Mouse (Mus musculus) lung, adult 2 months (tissue): ENCODE measurements around the gene Rnf222. TPM values are rescaled to one million over a fixed set of nuclear protein-coding genes. Genes with fewer than 3 reads are reported as not detected.

Experiments used
- DNase-seq: peaks from one replicate; pipeline ENCODE4 v3.0.0; 2022
- H3K4me1 ChIP-seq: fragments of 200-500 bp; 2 replicates; pipeline ENCODE4 v1.6.1; 2011; ENCODE audit warnings: low read length; ENCODE audit not compliant: control insufficient read depth, insufficient read depth
- H3K4me3 ChIP-seq: fragments of 200-500 bp; replicated peaks from 2 replicates; pipeline ENCODE3; 2011; ENCODE audit warnings: low read depth, mild to moderate bottlenecking, control low read depth, low read length; ENCODE audit errors: extremely low read depth
- CTCF ChIP-seq: fragments of 200-500 bp; IDR thresholded peaks from 2 replicates; pipeline ENCODE4 v1.5.1; 2011; ENCODE audit warnings: mild to moderate bottlenecking, low read length, control low read depth; ENCODE audit not compliant: insufficient read depth
- POLR2A ChIP-seq: fragments of 200-500 bp; IDR thresholded peaks from 2 replicates; pipeline ENCODE4 v1.6.1; 2011; ENCODE audit warnings: low read depth, mild to moderate bottlenecking, control low read depth, low read length, borderline replicate concordance; ENCODE audit errors: extremely low read depth
- WGBS: fragments of 180-500 bp; shearing (Covaris S2); methylation state at CpG from one replicate; pipeline ENCODE4 v1.1.7; 2018; 5-methylcytosine and 5-hydroxymethylcytosine counted together
- polyA plus RNA-seq: library from polyadenylated mRNA; depleted of rRNA; stranded (reverse); fragments of >200 nt; gene quantifications from 2 replicates; pipeline ENCODE4 v1.2.3, GENCODE M21; 2012; rRNA removed

Rnf222 gene
- polyA plus RNA-seq: 0.14 and 1.4 TPM in 2 replicates

GRCm38 (mm10) chr11:68888253-68888652 lies at the start of gene Rnf222:
Rnf222 (plus strand) TSS chr11:68888553.
- Histone ChIP-seq H3K4me1 (peaks cover 3% of the 10 kb centered on the region; the same call in 1 of the 2 replicates), H3K4me3 (no peak within 1 kb of the TSS)
- DNase-seq: no peak
- 40% methylated on average over 6 of the region's 6 CpGs for WGBS
- no peak for TF ChIP-seq CTCF
- no peak for TF ChIP-seq POLR2A

GRCm38 (mm10) chr11:68839606-68840005 lies 48.7 kb upstream of the Rnf222 start:
- TF ChIP-seq POLR2A: no peak
- TF ChIP-seq CTCF: no peak
- WGBS: 79% methylated on average over 5 of the region's 5 CpGs
- H3K4me3 ChIP-seq: no peak overlapping the region

GRCm38 (mm10) chr11:68850862-68851261 lies 37.5 kb upstream of the Rnf222 start:
- Histone ChIP-seq H3K4me1 (peaks cover 24% of the 10 kb centered on the region), H3K4me3 (no peak overlapping the region)
- WGBS: 40% methylated on average over 7 of the region's 7 CpGs
- TF ChIP-seq POLR2A: no peak
- TF ChIP-seq CTCF: no peak
- DNase-seq: no peak

More at GRCm38 (mm10) chr11:68839606-68840005, 48.7 kb upstream of the Rnf222 start:
- DNase-seq: no peak
- H3K4me1 ChIP-seq: no peaks in the 10 kb centered on the region

- TF ChIP-seq CTCF (no peak), POLR2A (no peak)
- Histone ChIP-seq H3K4me1 (peaks cover 17% of the 10 kb centered on the region), H3K4me3 (peak overlapping the region; percentile 87)
- 1% methylated on average over 13 of the region's 13 CpGs for WGBS
- no peak for DNase-seq
Observed at GRCm38 (mm10) chr11:68851644-68852485, 36.5 kb upstream of the Rnf222 start.

- WGBS: under 1% methylated on average over 36 of the region's 36 CpGs
- H3K4me1 ChIP-seq: peaks cover 15% of the 10 kb centered on the region
- TF ChIP-seq POLR2A (peak; percentile 38; the same call in 1 of the 2 replicates), CTCF (no peak)
- DNase-seq: no peak
- H3K4me3 ChIP-seq: peak overlapping the region; percentile 87
Observed at GRCm38 (mm10) chr11:68852486-68852901, 35.9 kb upstream of the Rnf222 start.

- Histone ChIP-seq H3K4me1 (peaks cover 15% of the 10 kb centered on the region), H3K4me3 (peak overlapping the region; percentile 87)
- TF ChIP-seq POLR2A (peak; percentile 93), CTCF (no peak)
- DNase-seq: peak; percentile 100
- WGBS: under 1% methylated on average over 42 of the region's 42 CpGs
Observed at GRCm38 (mm10) chr11:68852932-68853409, 35.4 kb upstream of the Rnf222 start.

- H3K4me3 ChIP-seq: peak overlapping the region; percentile 63
- DNase-seq: peak; percentile 44
- peaks cover 15% of the 10 kb centered on the region for H3K4me1 ChIP-seq
- WGBS: 18% methylated on average over 14 of the region's 14 CpGs
- no peak for TF ChIP-seq CTCF
- no peak for TF ChIP-seq POLR2A
Observed at GRCm38 (mm10) chr11:68853611-68854401, 34.5 kb upstream of the Rnf222 start.

- DNase-seq: no peak
- no peak overlapping the region for H3K4me3 ChIP-seq
- 82% methylated on average over 3 of the region's 3 CpGs for WGBS
- TF ChIP-seq CTCF (no peak), POLR2A (no peak)
- peaks cover 15% of the 10 kb centered on the region for H3K4me1 ChIP-seq
Observed at GRCm38 (mm10) chr11:68854621-68855020, 33.7 kb upstream of the Rnf222 start.

- DNase-seq: no peak
- WGBS: 91% methylated on average over 3 of the region's 3 CpGs
- no peak for TF ChIP-seq POLR2A
- TF ChIP-seq CTCF: no peak
- peaks cover 6% of the 10 kb centered on the region; the same call in 1 of the 2 replicates for H3K4me1 ChIP-seq
- H3K4me3 ChIP-seq: no peak overlapping the region
Observed at GRCm38 (mm10) chr11:68857329-68857728, 31.0 kb upstream of the Rnf222 start.
